Mouse (Mus musculus) embryonic facial prominence, embryonic 13.5 days (tissue): ENCODE results near the gene Psg25. TPM values are rescaled to one million over a fixed set of nuclear protein-coding genes. Genes with fewer than 3 reads are reported as not detected.
"Not testable (repeated sequence)": the region's sequence is repeated elsewhere in the genome, so short reads cannot be mapped to it uniquely, and the experiment has no call there.

Experiments used
- ATAC-seq: fragments of 200-750 bp; cut with Nextera tagmentation; 2 replicates; pipeline ENCODE4 v1.8.0; 2017; ENCODE audit warnings: low read depth; ENCODE audit not compliant: insufficient number of reproducible peaks, insufficient read depth, low FRiP score, low TSS enrichment
- H3K27ac ChIP-seq: fragments of 300-500 bp; sonication (generic); 2 replicates; pipeline ENCODE4 v1.5.1; 2015; ENCODE audit warnings: moderate library complexity, mild to moderate bottlenecking, inconsistent platforms
- H3K27me3 ChIP-seq: fragments of 300-500 bp; sonication (generic); 2 replicates; pipeline ENCODE4 v1.6.1; 2015; ENCODE audit warnings: mild to moderate bottlenecking, inconsistent platforms
- H3K36me3 ChIP-seq: fragments of 300-500 bp; sonication (generic); 2 replicates; pipeline ENCODE4 v1.6.1; 2015; ENCODE audit warnings: mild to moderate bottlenecking, inconsistent platforms
- H3K4me1 ChIP-seq: fragments of 300-500 bp; sonication (generic); 2 replicates; pipeline ENCODE4 v1.6.1; 2015; ENCODE audit warnings: inconsistent platforms
- H3K4me2 ChIP-seq: fragments of 300-500 bp; sonication (generic); 2 replicates; pipeline ENCODE4 v1.6.1; 2015; ENCODE audit warnings: moderate library complexity, mild to moderate bottlenecking, inconsistent platforms
- H3K4me3 ChIP-seq: fragments of 300-500 bp; sonication (generic); 2 replicates; pipeline ENCODE4 v1.5.1; 2015; ENCODE audit warnings: mild to moderate bottlenecking, inconsistent platforms
- H3K9ac ChIP-seq: fragments of 300-500 bp; sonication (generic); 2 replicates; pipeline ENCODE4 v1.6.1; 2015; ENCODE audit warnings: mild to moderate bottlenecking, inconsistent platforms
- H3K9me3 ChIP-seq: fragments of 300-500 bp; sonication (generic); 2 replicates; pipeline ENCODE4 v1.6.1; 2016; ENCODE audit warnings: inconsistent platforms
- WGBS: fragments of 180-500 bp; shearing (Covaris S2); methylation state at CpG from one replicate; pipeline ENCODE4 v1.1.7; 2015; ENCODE audit warnings: mixed read lengths; 5-methylcytosine and 5-hydroxymethylcytosine counted together
- polyA plus RNA-seq: library from polyadenylated mRNA; unstranded; fragments of >200 nt; fragmentation: Nextera tagmentation; extraction: Ambion mirVana; gene quantifications from 2 replicates; pipeline ENCODE4 v1.2.1, GENCODE M21; 2015

Gene Psg25
- polyA plus RNA-seq, result not detected in 2 replicates

GRCm38 (mm10) chr7:18532169-18532568 is at the start of gene Psg25:
Psg25 (minus strand) TSS chr7:18532269.
- no peak within 1 kb of the TSS for H3K9ac ChIP-seq
- no peaks in the 10 kb centered on the region for H3K4me1 ChIP-seq
- no peaks in the 10 kb centered on the region for H3K9me3 ChIP-seq
- no peak within 1 kb of the TSS for H3K4me3 ChIP-seq
- no peak within 1 kb of the TSS for H3K27ac ChIP-seq
- H3K4me2 ChIP-seq, result no peak within 1 kb of the TSS
- ATAC-seq, result no peak
- no peaks in the 10 kb centered on the region for H3K36me3 ChIP-seq
- H3K27me3 ChIP-seq, result no peaks in the 10 kb centered on the region
- 80% methylated on average over 1 of the region's 1 CpGs for WGBS

- Histone ChIP-seq H3K4me2 (no peak within 1 kb of the TSS), H3K27me3 (no peaks in the 10 kb centered on the region), H3K4me3 (no peak within 1 kb of the TSS), H3K9ac (no peak within 1 kb of the TSS), H3K27ac (no peak within 1 kb of the TSS), H3K9me3 (no peaks in the 10 kb centered on the region), H3K4me1 (no peaks in the 10 kb centered on the region), H3K36me3 (no peaks in the 10 kb centered on the region)
- ATAC-seq, result no peak
- 84% methylated on average over 3 of the region's 3 CpGs for WGBS
These were observed 35.1 kb upstream of the Psg25 start, which contains the start of gene Psg27 for GRCm38 (mm10) chr7:18567205-18567604. Psg27 (minus strand) TSS chr7:18567305.

GRCm38 (mm10) chr7:18559850-18560249 is 27.8 kb upstream of the Psg25 start:
- Histone ChIP-seq H3K4me1 (no peaks in the 10 kb centered on the region), H3K4me2 (no peak overlapping the region), H3K27ac (no peak overlapping the region), H3K4me3 (no peak overlapping the region), H3K36me3 (no peaks in the 10 kb centered on the region), H3K9ac (no peak overlapping the region), H3K9me3 (no peaks in the 10 kb centered on the region), H3K27me3 (no peaks in the 10 kb centered on the region)
- ATAC-seq, result no peak

DNA sequence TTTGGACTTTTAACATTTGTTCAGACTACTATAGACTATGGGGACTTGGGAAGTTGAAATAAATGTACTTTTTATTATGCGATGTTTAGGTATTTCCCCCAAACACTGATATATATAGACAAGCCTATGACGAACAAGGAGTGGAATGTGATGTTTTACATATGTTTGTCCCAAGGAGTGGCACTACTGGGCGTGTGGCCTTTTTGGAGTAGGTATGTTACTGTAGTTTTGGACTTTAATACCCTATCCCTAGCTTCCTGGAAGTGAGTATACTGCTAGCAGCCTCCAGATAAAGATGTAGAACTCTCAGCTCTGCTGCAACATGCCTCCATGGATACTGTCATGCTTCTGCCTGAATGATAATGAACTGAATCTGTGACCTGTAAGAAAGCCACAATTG is 23.7 kb upstream of the Psg25 start:
- not testable (repeated sequence) for ATAC-seq, H3K9me3 ChIP-seq, H3K36me3 ChIP-seq, H3K27ac ChIP-seq, H3K27me3 ChIP-seq, H3K9ac ChIP-seq, H3K4me1 ChIP-seq, H3K4me2 ChIP-seq, H3K4me3 ChIP-seq
- WGBS, result 78% methylated on average over 3 of the region's 3 CpGs

GRCm38 (mm10) chr7:18533420-18533819 is 1.4 kb upstream of the Psg25 start:
- ATAC-seq, result no peak
- Histone ChIP-seq H3K4me2 (no peak overlapping the region), H3K4me1 (no peaks in the 10 kb centered on the region), H3K4me3 (no peak overlapping the region), H3K27me3 (no peaks in the 10 kb centered on the region), H3K9ac (no peak overlapping the region), H3K27ac (no peak overlapping the region), H3K36me3 (no peaks in the 10 kb centered on the region), H3K9me3 (no peaks in the 10 kb centered on the region)
- WGBS, result 36% methylated on average over 3 of the region's 3 CpGs

GRCm38 (mm10) chr7:18524668-18525067 is 7.4 kb downstream of the Psg25 start:
- no peak for ATAC-seq
- Histone ChIP-seq H3K27me3 (no peaks in the 10 kb centered on the region), H3K9ac (no peak overlapping the region), H3K4me2 (no peak overlapping the region), H3K27ac (no peak overlapping the region), H3K36me3 (no peaks in the 10 kb centered on the region), H3K4me3 (no peak overlapping the region), H3K9me3 (no peaks in the 10 kb centered on the region), H3K4me1 (no peaks in the 10 kb centered on the region)
- WGBS, result 97% methylated on average over 8 of the region's 8 CpGs

DNA sequence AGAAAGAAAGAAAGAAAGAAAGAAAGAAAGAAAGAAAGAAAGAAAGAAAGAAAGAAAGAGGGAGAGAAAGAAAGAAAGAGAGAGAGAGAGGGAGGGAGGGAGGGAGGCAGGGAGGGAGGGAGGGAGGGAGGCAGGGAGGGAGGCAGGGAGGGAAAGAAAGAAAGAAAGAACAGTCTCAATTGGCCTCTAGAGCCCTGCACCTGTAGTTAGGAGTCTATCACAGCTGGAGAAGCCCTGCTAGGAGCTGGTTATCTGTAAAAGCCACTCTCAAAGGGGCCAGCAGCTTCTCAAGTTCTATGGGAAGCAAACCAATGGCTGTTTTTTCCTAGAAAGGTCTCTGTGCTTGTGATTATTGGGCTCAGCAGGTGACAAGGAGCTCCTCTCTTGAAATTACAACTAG is 19.2 kb downstream of the Psg25 start:
- H3K4me3 ChIP-seq, H3K4me1 ChIP-seq, H3K27ac ChIP-seq, ATAC-seq, H3K9ac ChIP-seq, H3K36me3 ChIP-seq, H3K4me2 ChIP-seq, H3K27me3 ChIP-seq, H3K9me3 ChIP-seq: not testable (repeated sequence)

- not testable (repeated sequence) for ATAC-seq, H3K4me1 ChIP-seq, H3K4me3 ChIP-seq, H3K9ac ChIP-seq, H3K36me3 ChIP-seq, H3K27ac ChIP-seq, H3K27me3 ChIP-seq, H3K9me3 ChIP-seq, H3K4me2 ChIP-seq
- WGBS, result 53% methylated on average over 2 of the region's 2 CpGs
These were observed 19.7 kb downstream of the Psg25 start for GRCm38 (mm10) chr7:18512417-18512816.

DNA sequence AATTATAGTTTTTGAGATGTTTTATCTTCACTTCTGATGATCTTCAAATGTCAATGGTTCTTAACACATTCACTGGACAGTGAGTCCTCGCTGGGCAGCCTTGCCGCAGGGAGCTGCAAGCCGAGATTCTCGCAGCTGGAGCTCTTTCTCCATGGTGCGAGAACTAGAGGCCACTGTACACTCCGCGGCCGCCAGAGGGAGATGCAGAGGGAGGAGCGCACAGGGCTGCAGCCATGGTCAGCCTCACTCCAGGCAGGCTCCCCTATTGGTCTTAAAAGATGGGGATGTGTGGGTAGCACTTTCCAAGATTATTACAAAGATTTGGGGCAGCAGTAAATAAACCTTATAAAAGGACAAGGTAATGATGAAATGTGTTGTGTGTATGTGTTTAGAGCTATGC is 20.6 kb downstream of the Psg25 start:
- H3K27me3 ChIP-seq, result no peaks in the 10 kb centered on the region
- no peaks in the 10 kb centered on the region for H3K36me3 ChIP-seq
- no peaks in the 10 kb centered on the region for H3K4me1 ChIP-seq
- no peak overlapping the region for H3K27ac ChIP-seq
- H3K9me3 ChIP-seq, result no peaks in the 10 kb centered on the region
- WGBS, result 12% methylated on average over 9 of the region's 9 CpGs
- no peak for ATAC-seq
- no peak overlapping the region for H3K4me3 ChIP-seq
- no peak overlapping the region for H3K9ac ChIP-seq
- no peak overlapping the region for H3K4me2 ChIP-seq

- 75% methylated on average over 1 of the region's 1 CpGs for WGBS
- Histone ChIP-seq H3K27me3 (no peaks in the 10 kb centered on the region), H3K9ac (no peak within 1 kb of the TSS), H3K36me3 (no peaks in the 10 kb centered on the region), H3K9me3 (0 out of 2 replicates have a peak, but pooled peaks cover 4% of the 10 kb centered on the region), H3K27ac (no peak within 1 kb of the TSS), H3K4me3 (no peak within 1 kb of the TSS), H3K4me1 (no peaks in the 10 kb centered on the region), H3K4me2 (no peak within 1 kb of the TSS)
- ATAC-seq, result no peak
These were observed 48.0 kb downstream of the Psg25 start, which contains the start of gene Psg26 for GRCm38 (mm10) chr7:18484077-18484476. Psg26 (minus strand) TSS chr7:18484177.

Other genes starting within 250 kb of the Psg25 start
- not detected in 2 replicates for gene Psg18, start 177.3 kb downstream of the Psg25 start, polyA plus RNA-seq
- not detected in 2 replicates for gene Psg28, start 100.2 kb downstream of the Psg25 start, polyA plus RNA-seq
- not detected in 2 replicates for gene Psg26, start 48.1 kb downstream of the Psg25 start, polyA plus RNA-seq
- gene Psg27, start 35.0 kb upstream of the Psg25 start, polyA plus RNA-seq, result not detected in 2 replicates
- gene Psg23, start 84.2 kb upstream of the Psg25 start, polyA plus RNA-seq, result not detected in 2 replicates
- gene Psg21, start 124.5 kb upstream of the Psg25 start, polyA plus RNA-seq, result not detected in 2 replicates
- not detected in 2 replicates for gene Psg20, start 153.9 kb upstream of the Psg25 start, polyA plus RNA-seq
- gene Psg22, start 185.8 kb upstream of the Psg25 start, polyA plus RNA-seq, result not detected in 2 replicates